Mouse (Mus musculus) heart, embryonic 15.5 days (tissue): ENCODE measurements around the gene Ston2. TPM values are rescaled to one million over a fixed set of nuclear protein-coding genes. Genes with fewer than 3 reads are reported as not detected.

Experiments used
- ATAC-seq: fragments of 200-750 bp; cut with Nextera tagmentation; replicated peaks from 2 replicates; pipeline ENCODE4 v1.8.0; 2017; ENCODE audit warnings: low read depth, moderate TSS enrichment; ENCODE audit not compliant: insufficient number of reproducible peaks, insufficient read depth, low FRiP score
- H3K27ac ChIP-seq: fragments of 300-500 bp; sonication (generic); 2 replicates; pipeline ENCODE4 v1.5.1; 2015; ENCODE audit warnings: mild to moderate bottlenecking, inconsistent platforms
- H3K27me3 ChIP-seq: fragments of 300-500 bp; sonication (generic); 2 replicates; pipeline ENCODE4 v1.6.1; 2015; ENCODE audit warnings: inconsistent platforms
- H3K36me3 ChIP-seq: fragments of 300-500 bp; sonication (generic); 2 replicates; pipeline ENCODE4 v1.6.1; 2015; ENCODE audit warnings: mild to moderate bottlenecking, inconsistent platforms
- H3K4me1 ChIP-seq: fragments of 300-500 bp; sonication (generic); replicated peaks from 2 replicates; pipeline ENCODE4 v1.6.1; 2015; ENCODE audit warnings: inconsistent platforms
- H3K4me2 ChIP-seq: fragments of 300-500 bp; sonication (generic); 2 replicates; pipeline ENCODE4 v1.6.1; 2015; ENCODE audit warnings: inconsistent platforms, mild to moderate bottlenecking, moderate library complexity
- H3K4me3 ChIP-seq: fragments of 300-500 bp; sonication (generic); 2 replicates; pipeline ENCODE4 v1.5.1; 2015; ENCODE audit warnings: mild to moderate bottlenecking, inconsistent platforms
- H3K9ac ChIP-seq: fragments of 300-500 bp; sonication (generic); 2 replicates; pipeline ENCODE4 v1.6.1; 2015; ENCODE audit warnings: mild to moderate bottlenecking, inconsistent platforms
- H3K9me3 ChIP-seq: fragments of 300-500 bp; sonication (generic); replicated peaks from 2 replicates; pipeline ENCODE4 v1.6.1; 2016; ENCODE audit warnings: inconsistent platforms
- WGBS: fragments of 180-500 bp; shearing (Covaris S2); methylation state at CpG from one replicate; pipeline ENCODE4 v1.1.7; 2015; ENCODE audit warnings: mixed read lengths; 5-methylcytosine and 5-hydroxymethylcytosine counted together
- polyA plus RNA-seq: library from polyadenylated mRNA; unstranded; fragments of >200 nt; fragmentation: Nextera tagmentation; extraction: Ambion mirVana; gene quantifications from 2 replicates; pipeline ENCODE4 v1.2.1, GENCODE M21; 2015

Gene Ston2
- polyA plus RNA-seq, 1 experiment from 2014 or later = 1.6 TPM

- no peak overlapping the region for H3K9ac ChIP-seq
- no peaks in the 10 kb centered on the region for H3K9me3 ChIP-seq
- H3K4me3 ChIP-seq = no peak overlapping the region
- H3K4me2 ChIP-seq = no peak overlapping the region
- H3K4me1 ChIP-seq = no peaks in the 10 kb centered on the region
- no peak for ATAC-seq
- WGBS = 78% methylated on average over 4 of the region's 4 CpGs
- H3K36me3 ChIP-seq = no peaks in the 10 kb centered on the region
- H3K27ac ChIP-seq = no peak overlapping the region
- no peaks in the 10 kb centered on the region for H3K27me3 ChIP-seq
Observed at GRCm38 (mm10) chr12:91694748-91695147, 93.4 kb downstream of the Ston2 start.

GRCm38 (mm10) chr12:91693566-91693965, 94.6 kb downstream of the Ston2 start:
- no peak overlapping the region for H3K9ac ChIP-seq
- 68% methylated on average over 7 of the region's 7 CpGs for WGBS
- no peaks in the 10 kb centered on the region for H3K36me3 ChIP-seq
- no peaks in the 10 kb centered on the region for H3K4me1 ChIP-seq
- H3K27ac ChIP-seq = no peak overlapping the region
- no peak for ATAC-seq
- no peak overlapping the region for H3K4me3 ChIP-seq
- no peaks in the 10 kb centered on the region for H3K9me3 ChIP-seq
- H3K4me2 ChIP-seq = no peak overlapping the region
- no peaks in the 10 kb centered on the region for H3K27me3 ChIP-seq

GRCm38 (mm10) chr12:91692991-91693390, 95.2 kb downstream of the Ston2 start:
- Histone ChIP-seq H3K4me3 (no peak overlapping the region), H3K36me3 (no peaks in the 10 kb centered on the region), H3K27ac (no peak overlapping the region), H3K9ac (no peak overlapping the region), H3K4me2 (no peak overlapping the region), H3K4me1 (no peaks in the 10 kb centered on the region), H3K27me3 (no peaks in the 10 kb centered on the region), H3K9me3 (no peaks in the 10 kb centered on the region)
- no peak for ATAC-seq
- 66% methylated on average over 3 of the region's 3 CpGs for WGBS

GRCm38 (mm10) chr12:91685674-91686290, 102.4 kb downstream of the Ston2 start:
- no peak overlapping the region for H3K27ac ChIP-seq
- no peaks in the 10 kb centered on the region for H3K36me3 ChIP-seq
- 0 out of 2 replicates have a peak overlapping the region, but pooled peaks have one; percentile 13 for H3K4me3 ChIP-seq
- no peaks in the 10 kb centered on the region for H3K9me3 ChIP-seq
- no peak for ATAC-seq
- no peak overlapping the region for H3K9ac ChIP-seq
- H3K27me3 ChIP-seq = peaks cover 9% of the 10 kb centered on the region; the same call in 1 of the 2 replicates
- peak overlapping the region; percentile 29; the same call in 1 of the 2 replicates for H3K4me2 ChIP-seq
- WGBS = 29% methylated on average over 13 of the region's 13 CpGs
- H3K4me1 ChIP-seq = peaks cover 27% of the 10 kb centered on the region

- Histone ChIP-seq H3K27ac (no peak overlapping the region), H3K4me1 (peaks cover 27% of the 10 kb centered on the region), H3K4me3 (peak overlapping the region; percentile 21; the same call in 1 of the 2 replicates), H3K27me3 (peaks cover 9% of the 10 kb centered on the region; the same call in 1 of the 2 replicates), H3K9ac (no peak overlapping the region), H3K36me3 (no peaks in the 10 kb centered on the region), H3K4me2 (peak overlapping the region; percentile 54), H3K9me3 (no peaks in the 10 kb centered on the region)
- WGBS = 31% methylated on average over 11 of the region's 11 CpGs
- no peak for ATAC-seq
Observed at GRCm38 (mm10) chr12:91684840-91685415, 103.3 kb downstream of the Ston2 start.

- no peak; the same call in 1 of the 2 replicates for ATAC-seq
- Histone ChIP-seq H3K9me3 (no peaks in the 10 kb centered on the region), H3K27me3 (peaks cover 9% of the 10 kb centered on the region; the same call in 1 of the 2 replicates), H3K9ac (no peak overlapping the region), H3K4me3 (peak overlapping the region; percentile 21), H3K4me2 (peak overlapping the region; percentile 54), H3K4me1 (peaks cover 31% of the 10 kb centered on the region), H3K36me3 (no peaks in the 10 kb centered on the region), H3K27ac (no peak overlapping the region)
- 12% methylated on average over 15 of the region's 15 CpGs for WGBS
Observed at GRCm38 (mm10) chr12:91684101-91684839, 103.9 kb downstream of the Ston2 start.

GRCm38 (mm10) chr12:91683549-91684100, 104.6 kb downstream of the Ston2 start:
- Histone ChIP-seq H3K4me2 (peak overlapping the region; percentile 54), H3K9me3 (no peaks in the 10 kb centered on the region), H3K27me3 (peaks cover 9% of the 10 kb centered on the region; the same call in 1 of the 2 replicates), H3K27ac (no peak overlapping the region), H3K4me1 (peaks cover 32% of the 10 kb centered on the region), H3K36me3 (no peaks in the 10 kb centered on the region), H3K9ac (no peak overlapping the region), H3K4me3 (peak overlapping the region; percentile 21)
- WGBS = 25% methylated on average over 15 of the region's 15 CpGs
- no peak for ATAC-seq

GRCm38 (mm10) chr12:91683096-91683495, 105.1 kb downstream of the Ston2 start:
- no peak overlapping the region for H3K9ac ChIP-seq
- H3K4me3 ChIP-seq = no peak overlapping the region
- no peak for ATAC-seq
- H3K4me1 ChIP-seq = peaks cover 32% of the 10 kb centered on the region
- H3K27ac ChIP-seq = no peak overlapping the region
- WGBS = 61% methylated on average over 3 of the region's 3 CpGs
- no peaks in the 10 kb centered on the region for H3K36me3 ChIP-seq
- H3K27me3 ChIP-seq = peaks cover 9% of the 10 kb centered on the region; the same call in 1 of the 2 replicates
- H3K4me2 ChIP-seq = peak overlapping the region; percentile 54
- H3K9me3 ChIP-seq = no peaks in the 10 kb centered on the region

- no peaks in the 10 kb centered on the region for H3K27me3 ChIP-seq
- H3K4me2 ChIP-seq = no peak overlapping the region
- no peak for ATAC-seq
- H3K4me1 ChIP-seq = peaks cover 27% of the 10 kb centered on the region
- H3K9ac ChIP-seq = no peak overlapping the region
- H3K36me3 ChIP-seq = no peaks in the 10 kb centered on the region
- H3K27ac ChIP-seq = no peak overlapping the region
- no peak overlapping the region for H3K4me3 ChIP-seq
- no peaks in the 10 kb centered on the region for H3K9me3 ChIP-seq
- WGBS = 69% methylated on average over 14 of the region's 14 CpGs
Observed at GRCm38 (mm10) chr12:91679320-91680064, 108.7 kb downstream of the Ston2 start.

GRCm38 (mm10) chr12:91675937-91676336, 112.2 kb downstream of the Ston2 start:
- no peaks in the 10 kb centered on the region for H3K9me3 ChIP-seq
- no peak overlapping the region for H3K9ac ChIP-seq
- H3K27me3 ChIP-seq = no peaks in the 10 kb centered on the region
- WGBS = 50% methylated on average over 9 of the region's 9 CpGs
- no peaks in the 10 kb centered on the region for H3K36me3 ChIP-seq
- ATAC-seq = no peak
- no peak overlapping the region for H3K4me3 ChIP-seq
- no peak overlapping the region for H3K27ac ChIP-seq
- no peak overlapping the region for H3K4me2 ChIP-seq
- peaks cover 11% of the 10 kb centered on the region for H3K4me1 ChIP-seq

GRCm38 (mm10) chr12:91673141-91673540, 115.0 kb downstream of the Ston2 start:
- Histone ChIP-seq H3K9ac (no peak overlapping the region), H3K4me1 (peaks cover 10% of the 10 kb centered on the region; the same call in 1 of the 2 replicates), H3K4me2 (no peak overlapping the region), H3K9me3 (no peaks in the 10 kb centered on the region), H3K36me3 (no peaks in the 10 kb centered on the region), H3K27ac (no peak overlapping the region), H3K27me3 (peaks cover 2% of the 10 kb centered on the region; the same call in 1 of the 2 replicates), H3K4me3 (no peak overlapping the region)
- ATAC-seq = no peak
- WGBS = 78% methylated on average over 6 of the region's 6 CpGs
